Mouse (Mus musculus): ENCODE data around the gene Tpbg. TPM values are rescaled to one million over a fixed set of nuclear protein-coding genes. Genes with fewer than 3 reads are reported as not detected.

Tpbg gene
- total and polyA plus RNA-seq, 3 experiments, result 0.11 TPM; not detected in 2

GRCm38 (mm10) chr9:85844647-85844983 lies 2.4 kb downstream of the Tpbg start:
- Histone ChIP-seq H3K36me3 (replicated peaks) (no peaks in the 10 kb centered on the region), H3K4me3 (ENCODE audit: low read depth, low read length) (no peak overlapping the region; the same call in 1 of the 2 replicates), H3K9me3 (replicated peaks) (peaks cover 26% of the 10 kb centered on the region), H3K4me1 (ENCODE audit: insufficient read depth, low read depth, low read length) (no peaks in the 10 kb centered on the region), H3K27me3 (ENCODE audit: insufficient read depth, low read length) (no peaks in the 10 kb centered on the region)
- TF ChIP-seq TAL1 (conservative IDR thresholded peaks at IDR 0.05; ENCODE audit: low read depth, low read length), result no peak
- no peak for TF ChIP-seq GATA1 (IDR thresholded peaks at IDR 0.05; ENCODE audit: borderline replicate concordance, low read length)
- TF ChIP-seq GATA2 (IDR thresholded peaks at IDR 0.05; ENCODE audit: borderline replicate concordance, low read depth, low read length), result no peak
- TF ChIP-seq CTCF (IDR thresholded peaks at IDR 0.05; ENCODE audit: low read depth, low read length), result no peak
- TF ChIP-seq POLR2AphosphoS5 (IDR thresholded peaks at IDR 0.05; ENCODE audit: insufficient replicate concordance, low read depth, low read length), result no peak
- DNase-seq (ENCODE audit: low spot score), result no peak
- ATAC-seq (ENCODE audit: extremely low read depth, insufficient number of reproducible peaks, low FRiP score, poor library complexity, severe bottlenecking), result no peak

DNA sequence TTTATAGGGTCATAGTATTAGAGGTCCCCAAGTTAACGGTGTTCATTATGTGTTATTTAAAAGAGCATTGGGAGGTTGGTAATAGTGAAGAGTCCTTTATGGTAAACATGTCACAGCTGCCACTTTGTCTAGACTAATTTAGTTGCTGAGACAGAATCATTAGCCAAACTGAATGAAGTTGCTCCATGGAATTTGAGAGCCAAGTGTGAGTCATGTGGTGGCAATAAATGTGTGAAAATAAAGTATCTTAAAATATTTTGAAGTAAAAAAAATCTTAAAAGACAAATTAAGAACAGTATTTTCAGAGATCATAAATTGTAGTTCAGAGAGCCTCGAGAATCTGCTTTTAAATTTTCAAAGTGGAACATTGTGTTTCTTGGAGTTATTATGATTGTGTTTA lies 4.0 kb downstream of the Tpbg start:
- Histone ChIP-seq H3K27me3 (ENCODE audit: insufficient read depth, low read length) (no peaks in the 10 kb centered on the region), H3K4me3 (ENCODE audit: low read depth, low read length) (no peak overlapping the region), H3K9me3 (replicated peaks) (peaks cover 26% of the 10 kb centered on the region), H3K36me3 (replicated peaks) (no peaks in the 10 kb centered on the region), H3K4me1 (ENCODE audit: insufficient read depth, low read depth, low read length) (no peaks in the 10 kb centered on the region)
- ATAC-seq (ENCODE audit: extremely low read depth, insufficient number of reproducible peaks, low FRiP score, poor library complexity, severe bottlenecking) (no peak), DNase-seq (ENCODE audit: low spot score) (no peak)
- no peak for TF ChIP-seq CTCF (IDR thresholded peaks at IDR 0.05; ENCODE audit: low read depth, low read length)
- TF ChIP-seq GATA2 (IDR thresholded peaks at IDR 0.05; ENCODE audit: borderline replicate concordance, low read depth, low read length), result no peak
- TF ChIP-seq TAL1 (conservative IDR thresholded peaks at IDR 0.05; ENCODE audit: low read depth, low read length), result no peak
- TF ChIP-seq POLR2AphosphoS5 (IDR thresholded peaks at IDR 0.05; ENCODE audit: insufficient replicate concordance, low read depth, low read length), result no peak
- no peak for TF ChIP-seq GATA1 (IDR thresholded peaks at IDR 0.05; ENCODE audit: borderline replicate concordance, low read length)

DNA sequence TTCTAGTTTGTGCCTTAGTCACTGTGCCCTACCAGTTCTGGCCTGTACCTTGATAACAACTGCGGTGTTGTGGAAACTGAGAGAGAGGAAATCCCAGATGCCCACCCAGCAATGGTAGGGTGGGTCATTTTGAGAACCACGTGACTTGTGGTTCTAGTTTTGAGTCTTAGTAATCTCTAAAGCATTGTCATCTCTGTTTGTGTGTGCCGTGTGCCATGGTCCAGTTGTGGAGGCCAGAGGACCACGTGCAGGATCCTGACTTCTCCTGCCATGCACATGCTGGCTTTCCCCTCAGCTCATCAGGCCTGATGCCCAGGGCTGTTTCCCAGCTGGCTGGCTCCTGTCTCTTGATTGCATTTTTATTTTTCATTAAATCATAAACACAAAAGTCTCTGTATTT lies 12.6 kb downstream of the Tpbg start:
- Histone ChIP-seq H3K4me1 (ENCODE audit: insufficient read depth, low read depth, low read length) (no peaks in the 10 kb centered on the region), H3K4me3 (ENCODE audit: low read depth, low read length) (no peak overlapping the region), H3K27me3 (ENCODE audit: insufficient read depth, low read length) (no peaks in the 10 kb centered on the region), H3K36me3 (replicated peaks) (no peaks in the 10 kb centered on the region), H3K9me3 (replicated peaks) (0 out of 2 replicates have a peak, but pooled peaks cover 2% of the 10 kb centered on the region)
- no peak for ATAC-seq (ENCODE audit: extremely low read depth, insufficient number of reproducible peaks, low FRiP score, poor library complexity, severe bottlenecking)
- TF ChIP-seq CTCF (IDR thresholded peaks at IDR 0.05; ENCODE audit: low read depth, low read length) (no peak), GATA1 (IDR thresholded peaks at IDR 0.05; ENCODE audit: borderline replicate concordance, low read length) (no peak), POLR2AphosphoS5 (IDR thresholded peaks at IDR 0.05; ENCODE audit: insufficient replicate concordance, low read depth, low read length) (no peak), TAL1 (conservative IDR thresholded peaks at IDR 0.05; ENCODE audit: low read depth, low read length) (no peak), GATA2 (IDR thresholded peaks at IDR 0.05; ENCODE audit: borderline replicate concordance, low read depth, low read length) (no peak)
- DNase-seq (ENCODE audit: low spot score), result no peak

DNA sequence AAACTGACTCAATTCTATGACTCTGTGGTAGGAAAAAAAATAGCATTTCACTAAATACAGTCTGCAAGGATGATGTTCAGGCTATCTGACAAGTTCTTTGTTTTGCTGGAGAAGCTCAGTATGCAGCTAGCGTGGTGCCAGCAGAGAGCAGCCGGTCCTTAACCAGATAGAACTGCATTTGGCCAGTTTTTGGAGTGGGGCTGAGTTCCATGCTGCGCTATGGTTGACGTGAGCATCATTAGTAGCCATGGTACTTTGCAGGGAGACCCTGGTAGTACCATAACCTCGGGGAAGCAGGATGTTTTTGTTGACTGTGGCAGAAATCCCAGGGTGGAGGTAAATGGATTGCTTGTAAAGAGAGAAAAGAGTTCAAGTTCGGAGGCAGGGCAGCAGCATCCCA lies 14.3 kb downstream of the Tpbg start:
- TF ChIP-seq POLR2AphosphoS5 (IDR thresholded peaks at IDR 0.05; ENCODE audit: insufficient replicate concordance, low read depth, low read length) (no peak), TAL1 (conservative IDR thresholded peaks at IDR 0.05; ENCODE audit: low read depth, low read length) (no peak)
- no peaks in the 10 kb centered on the region for H3K27me3 ChIP-seq (ENCODE audit: insufficient read depth, low read length)
- H3K9me3 ChIP-seq (replicated peaks), result 0 out of 2 replicates have a peak, but pooled peaks cover 3% of the 10 kb centered on the region
- no peak overlapping the region for H3K4me3 ChIP-seq (ENCODE audit: low read depth, low read length)
- DNase-seq (ENCODE audit: low spot score), result no peak
- ATAC-seq (ENCODE audit: extremely low read depth, insufficient number of reproducible peaks, low FRiP score, poor library complexity, severe bottlenecking), result no peak
- no peaks in the 10 kb centered on the region for H3K36me3 ChIP-seq (replicated peaks)
- H3K4me1 ChIP-seq (ENCODE audit: insufficient read depth, low read depth, low read length), result no peaks in the 10 kb centered on the region

DNA sequence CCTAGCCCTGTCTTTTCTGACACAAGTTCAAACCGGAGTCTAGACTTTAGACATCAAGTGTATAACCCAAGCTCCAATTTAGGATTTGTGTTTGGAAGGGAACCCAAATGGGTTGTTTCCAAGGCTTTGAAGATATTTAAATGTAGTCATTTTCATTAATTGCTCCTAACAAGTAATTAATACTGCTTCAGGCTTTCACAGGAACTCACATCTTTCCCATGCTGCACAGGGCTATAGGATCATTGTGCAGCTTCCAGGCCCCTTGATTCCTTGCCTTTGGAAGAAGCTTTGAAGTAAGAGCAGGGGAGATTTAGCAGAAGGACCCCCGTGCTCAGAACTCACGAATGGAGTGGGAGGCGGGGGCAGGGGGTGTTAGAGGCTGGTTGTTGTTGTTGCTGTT lies 18.9 kb downstream of the Tpbg start:
- TF ChIP-seq CTCF (IDR thresholded peaks at IDR 0.05; ENCODE audit: low read depth, low read length) (no peak), TAL1 (conservative IDR thresholded peaks at IDR 0.05; ENCODE audit: low read depth, low read length) (no peak), POLR2AphosphoS5 (IDR thresholded peaks at IDR 0.05; ENCODE audit: insufficient replicate concordance, low read depth, low read length) (no peak), GATA1 (IDR thresholded peaks at IDR 0.05; ENCODE audit: borderline replicate concordance, low read length) (no peak), GATA2 (IDR thresholded peaks at IDR 0.05; ENCODE audit: borderline replicate concordance, low read depth, low read length) (no peak)
- Histone ChIP-seq H3K4me1 (ENCODE audit: insufficient read depth, low read depth, low read length) (no peaks in the 10 kb centered on the region), H3K27me3 (ENCODE audit: insufficient read depth, low read length) (no peaks in the 10 kb centered on the region), H3K9me3 (replicated peaks) (0 out of 2 replicates have a peak, but pooled peaks cover 4% of the 10 kb centered on the region), H3K4me3 (ENCODE audit: low read depth, low read length) (no peak overlapping the region), H3K36me3 (replicated peaks) (no peaks in the 10 kb centered on the region)
- no peak for ATAC-seq (ENCODE audit: extremely low read depth, insufficient number of reproducible peaks, low FRiP score, poor library complexity, severe bottlenecking)
- no peak for DNase-seq (ENCODE audit: low spot score)

- TF ChIP-seq GATA2 (IDR thresholded peaks at IDR 0.05; ENCODE audit: borderline replicate concordance, low read depth, low read length), result no peak
- TF ChIP-seq CTCF (IDR thresholded peaks at IDR 0.05; ENCODE audit: low read depth, low read length), result no peak
- Histone ChIP-seq H3K9me3 (replicated peaks) (0 out of 2 replicates have a peak, but pooled peaks cover 2% of the 10 kb centered on the region), H3K36me3 (replicated peaks) (no peaks in the 10 kb centered on the region), H3K27me3 (ENCODE audit: insufficient read depth, low read length) (no peaks in the 10 kb centered on the region), H3K4me1 (ENCODE audit: insufficient read depth, low read depth, low read length) (no peaks in the 10 kb centered on the region), H3K4me3 (ENCODE audit: low read depth, low read length) (no peak overlapping the region)
- ATAC-seq (ENCODE audit: extremely low read depth, insufficient number of reproducible peaks, low FRiP score, poor library complexity, severe bottlenecking), result no peak
- DNase-seq (ENCODE audit: low spot score), result no peak
Observed at GRCm38 (mm10) chr9:85862562-85862961, 20.4 kb downstream of the Tpbg start.

- no peaks in the 10 kb centered on the region for H3K27me3 ChIP-seq (ENCODE audit: insufficient read depth, low read length)
- no peak for TF ChIP-seq TAL1 (conservative IDR thresholded peaks at IDR 0.05; ENCODE audit: low read depth, low read length)
- no peak for TF ChIP-seq CTCF (IDR thresholded peaks at IDR 0.05; ENCODE audit: low read depth, low read length)
- TF ChIP-seq POLR2AphosphoS5 (IDR thresholded peaks at IDR 0.05; ENCODE audit: insufficient replicate concordance, low read depth, low read length), result no peak
- ATAC-seq (ENCODE audit: extremely low read depth, insufficient number of reproducible peaks, low FRiP score, poor library complexity, severe bottlenecking) (no peak), DNase-seq (ENCODE audit: low spot score) (no peak)
- no peaks in the 10 kb centered on the region for H3K4me1 ChIP-seq (ENCODE audit: insufficient read depth, low read depth, low read length)
- no peak overlapping the region for H3K4me3 ChIP-seq (ENCODE audit: low read depth, low read length)
- H3K9me3 ChIP-seq (replicated peaks), result no peaks in the 10 kb centered on the region
- no peaks in the 10 kb centered on the region for H3K36me3 ChIP-seq (replicated peaks)
Observed at GRCm38 (mm10) chr9:85872908-85873307, 30.7 kb downstream of the Tpbg start.

All from G1E (cell line).